Mouse (Mus musculus) E14TG2a.4 (cell line): ENCODE results near the gene Plcd4.
"Not testable (repeated sequence)": the region's sequence is repeated elsewhere in the genome, so short reads cannot be mapped to it uniquely, and the experiment has no call there.

Source experiments
- H3K27me3 ChIP-seq: 2 replicates; pipeline ENCODE4 v1.6.1; 2014; ENCODE audit warnings: low read length, control low read depth; ENCODE audit not compliant: insufficient read depth
- H3K36me3 ChIP-seq: 2 replicates; pipeline ENCODE4 v1.6.1; 2014; ENCODE audit warnings: low read length, control low read depth; ENCODE audit not compliant: insufficient read depth
- H3K4me1 ChIP-seq: replicated peaks from 2 replicates; pipeline ENCODE4 v1.6.1; 2014; ENCODE audit warnings: low read depth, low read length, control low read depth
- H3K4me3 ChIP-seq: replicated peaks from 2 replicates; pipeline ENCODE4 v1.5.1; 2014; ENCODE audit warnings: mild to moderate bottlenecking, low read length
- H3K9me3 ChIP-seq: 2 replicates; pipeline ENCODE4 v1.6.1; 2014; ENCODE audit warnings: low read length, control low read depth
- CTCF ChIP-seq: conservative IDR thresholded peaks from 2 replicates; pipeline ENCODE4 v1.5.1; 2014; ENCODE audit warnings: low read length
- NANOG ChIP-seq: IDR thresholded peaks from 2 replicates; pipeline ENCODE4 v1.6.1; 2014; ENCODE audit warnings: borderline replicate concordance, low read length, mixed read lengths
- POU5F1 ChIP-seq: IDR thresholded peaks from 2 replicates; pipeline ENCODE4 v1.6.1; 2014; ENCODE audit warnings: low read length, borderline replicate concordance

Plcd4 gene

GRCm38 (mm10) chr1:74542451-74542961 is at the start of gene Plcd4:
Gene Plcd4, plus strand, starts transcription at chr1:74542888.
- H3K9me3 ChIP-seq: no peaks in the 10 kb centered on the region
- no peak within 1 kb of the TSS for H3K4me3 ChIP-seq
- TF ChIP-seq POU5F1 (no peak), CTCF (no peak), NANOG (no peak)
- peaks cover 15% of the 10 kb centered on the region for H3K27me3 ChIP-seq
- peaks cover 8% of the 10 kb centered on the region for H3K4me1 ChIP-seq
- no peaks in the 10 kb centered on the region for H3K36me3 ChIP-seq

- H3K4me1 ChIP-seq: peaks cover 27% of the 10 kb centered on the region
- H3K27me3 ChIP-seq: no peaks in the 10 kb centered on the region
- TF ChIP-seq CTCF: no peak
- no peak overlapping the region for H3K4me3 ChIP-seq
- H3K36me3 ChIP-seq: peaks cover 43% of the 10 kb centered on the region
- no peaks in the 10 kb centered on the region for H3K9me3 ChIP-seq
Observed at GRCm38 (mm10) chr1:74501106-74501505, 41.6 kb upstream of the Plcd4 start.

GRCm38 (mm10) chr1:74505393-74505720 is 37.3 kb upstream of the Plcd4 start:
- Histone ChIP-seq H3K4me3 (peak overlapping the region; percentile 96), H3K9me3 (no peaks in the 10 kb centered on the region), H3K4me1 (peaks cover 56% of the 10 kb centered on the region), H3K36me3 (peaks cover 36% of the 10 kb centered on the region), H3K27me3 (no peaks in the 10 kb centered on the region)
- TF ChIP-seq CTCF: no peak
- no peak for TF ChIP-seq POU5F1

- Histone ChIP-seq H3K4me1 (peaks cover 60% of the 10 kb centered on the region), H3K36me3 (peaks cover 39% of the 10 kb centered on the region), H3K27me3 (no peaks in the 10 kb centered on the region), H3K4me3 (peak within 1 kb of the TSS; percentile 96), H3K9me3 (no peaks in the 10 kb centered on the region)
- TF ChIP-seq NANOG (no peak), CTCF (no peak), POU5F1 (no peak)
Observed at GRCm38 (mm10) chr1:74505721-74506464, 36.8 kb upstream of the Plcd4 start, which contains the start of gene Cnot9. Gene Cnot9, plus strand, starts transcription at chr1:74506058.

- Histone ChIP-seq H3K4me3 (peak overlapping the region; percentile 96), H3K36me3 (peaks cover 35% of the 10 kb centered on the region), H3K27me3 (no peaks in the 10 kb centered on the region), H3K4me1 (peaks cover 60% of the 10 kb centered on the region), H3K9me3 (no peaks in the 10 kb centered on the region)
- no peak for TF ChIP-seq CTCF
Observed at GRCm38 (mm10) chr1:74506471-74506881, 36.2 kb upstream of the Plcd4 start.

- Histone ChIP-seq H3K4me3 (peak overlapping the region; percentile 96), H3K9me3 (no peaks in the 10 kb centered on the region), H3K36me3 (peaks cover 39% of the 10 kb centered on the region), H3K4me1 (peaks cover 58% of the 10 kb centered on the region), H3K27me3 (no peaks in the 10 kb centered on the region)
- no peak for TF ChIP-seq CTCF
- peak; percentile 58; the same call in 1 of the 2 replicates for TF ChIP-seq POU5F1
- 0 out of 2 replicates have a peak, but pooled peaks have one; percentile 7 for TF ChIP-seq NANOG
Observed at GRCm38 (mm10) chr1:74507780-74508179, 34.9 kb upstream of the Plcd4 start.

- H3K4me3 ChIP-seq: no peak overlapping the region
- TF ChIP-seq POU5F1 (no peak), CTCF (no peak), NANOG (no peak)
- peaks cover 59% of the 10 kb centered on the region for H3K36me3 ChIP-seq
- no peaks in the 10 kb centered on the region for H3K27me3 ChIP-seq
- H3K4me1 ChIP-seq: peaks cover 63% of the 10 kb centered on the region
- H3K9me3 ChIP-seq: no peaks in the 10 kb centered on the region
Observed at GRCm38 (mm10) chr1:74511306-74511705, 31.4 kb upstream of the Plcd4 start.

- H3K4me1 ChIP-seq: peaks cover 54% of the 10 kb centered on the region
Observed at GRCm38 (mm10) chr1:74512999-74513398, 29.7 kb upstream of the Plcd4 start.

GRCm38 (mm10) chr1:74519875-74520274 is 22.8 kb upstream of the Plcd4 start:
- Histone ChIP-seq H3K36me3 (peaks cover 83% of the 10 kb centered on the region), H3K4me1 (peaks cover 5% of the 10 kb centered on the region), H3K9me3 (no peaks in the 10 kb centered on the region), H3K27me3 (no peaks in the 10 kb centered on the region), H3K4me3 (no peak overlapping the region)
- TF ChIP-seq POU5F1: no peak
- no peak for TF ChIP-seq CTCF
- no peak for TF ChIP-seq NANOG

More at GRCm38 (mm10) chr1:74512999-74513398, 29.7 kb upstream of the Plcd4 start:
- H3K27me3 ChIP-seq, H3K9me3 ChIP-seq, H3K4me3 ChIP-seq: not testable (repeated sequence)
- peaks cover 65% of the 10 kb centered on the region for H3K36me3 ChIP-seq
